Mouse (Mus musculus): ENCODE data around the gene Hba-a2. TPM values are rescaled to one million over a fixed set of nuclear protein-coding genes. Genes with fewer than 3 reads are reported as not detected.

Gene Hba-a2
- total and polyA plus RNA-seq, 2 experiments from 2014 or later = 789 to 1,191 TPM

GRCm38 (mm10) chr11:32303455-32303854 is 7.2 kb downstream of the Hba-a2 start:
- 85% methylated on average over 1 of the region's 1 CpGs for WGBS
- no peak for DNase-seq

GRCm38 (mm10) chr11:32307006-32307405 is 10.7 kb downstream of the Hba-a2 start:
- Histone ChIP-seq H3K9ac (no peak overlapping the region), H3K27ac (ENCODE audit: low read depth, low read length) (no peak overlapping the region), H3K4me3 (ENCODE audit: low read depth, low read length) (no peak overlapping the region), H3K9me3 (ENCODE audit: low read length) (no peaks in the 10 kb centered on the region), H3K4me2 (ENCODE audit: low read depth) (no peak overlapping the region), H3K27me3 (ENCODE audit: insufficient read depth, low read length) (no peaks in the 10 kb centered on the region), H3K4me1 (ENCODE audit: insufficient read depth) (peaks cover 7% of the 10 kb centered on the region; the same call in 1 of the 2 replicates), H3K36me3 (ENCODE audit: insufficient read depth) (no peaks in the 10 kb centered on the region)
- DNase-seq (no peak), ATAC-seq (no peak)
- no peak for TF ChIP-seq CTCF (IDR thresholded peaks at IDR 0.05; ENCODE audit: low read depth)
- WGBS = 64% methylated on average over 1 of the region's 1 CpGs

More at GRCm38 (mm10) chr11:32303455-32303854, 7.2 kb downstream of the Hba-a2 start:
- Histone ChIP-seq H3K4me2 (ENCODE audit: low read depth) (no peak overlapping the region), H3K9me3 (ENCODE audit: low read length) (no peaks in the 10 kb centered on the region), H3K4me3 (ENCODE audit: low read depth, low read length) (no peak overlapping the region), H3K27me3 (ENCODE audit: insufficient read depth, low read length) (no peaks in the 10 kb centered on the region), H3K36me3 (ENCODE audit: insufficient read depth) (no peaks in the 10 kb centered on the region), H3K9ac (no peak overlapping the region), H3K27ac (ENCODE audit: low read depth, low read length) (0 out of 2 replicates have a peak overlapping the region, but pooled peaks have one; percentile 15), H3K4me1 (ENCODE audit: insufficient read depth) (peaks cover 7% of the 10 kb centered on the region; the same call in 1 of the 2 replicates)
- TF ChIP-seq CTCF (IDR thresholded peaks at IDR 0.05; ENCODE audit: low read depth) = no peak
- no peak; the same call in 1 of the 2 replicates for ATAC-seq

GRCm38 (mm10) chr11:32309446-32309845 is 13.2 kb downstream of the Hba-a2 start:
- H3K27me3 ChIP-seq (ENCODE audit: insufficient read depth, low read length) = no peaks in the 10 kb centered on the region
- no peaks in the 10 kb centered on the region for H3K36me3 ChIP-seq (ENCODE audit: insufficient read depth)
- no peak overlapping the region for H3K9ac ChIP-seq
- no peak overlapping the region for H3K4me3 ChIP-seq (ENCODE audit: low read depth, low read length)
- no peak for ATAC-seq
- DNase-seq = no peak
- H3K9me3 ChIP-seq (ENCODE audit: low read length) = no peaks in the 10 kb centered on the region
- H3K27ac ChIP-seq (ENCODE audit: low read depth, low read length) = no peak overlapping the region
- 53% methylated on average over 4 of the region's 4 CpGs for WGBS
- TF ChIP-seq CTCF (IDR thresholded peaks at IDR 0.05; ENCODE audit: low read depth) = no peak
- H3K4me1 ChIP-seq (ENCODE audit: insufficient read depth) = no peaks in the 10 kb centered on the region
- H3K4me2 ChIP-seq (ENCODE audit: low read depth) = no peak overlapping the region

DNA sequence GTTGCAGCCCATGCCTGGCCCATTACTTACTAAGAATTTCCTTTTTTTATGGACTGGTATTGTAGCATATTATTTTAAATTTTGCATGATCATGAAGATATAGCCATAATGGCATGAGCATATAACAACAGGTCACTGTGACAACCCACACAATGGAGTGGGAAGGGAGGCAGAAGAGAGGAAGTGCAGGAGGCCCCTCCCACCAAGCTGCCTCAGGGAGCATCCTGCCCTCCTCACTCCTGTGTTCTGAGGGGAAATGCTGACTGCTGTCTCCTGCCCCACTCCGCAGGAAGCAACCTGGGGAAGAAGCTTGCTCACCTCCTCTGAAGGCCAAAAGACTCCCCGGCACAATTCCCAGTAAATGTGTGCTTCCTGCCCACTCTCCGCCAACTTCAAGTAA is 13.6 kb downstream of the Hba-a2 start:
- Histone ChIP-seq H3K36me3 (ENCODE audit: insufficient read depth) (no peaks in the 10 kb centered on the region), H3K27me3 (ENCODE audit: insufficient read depth, low read length) (no peaks in the 10 kb centered on the region), H3K9me3 (ENCODE audit: low read length) (no peaks in the 10 kb centered on the region), H3K4me2 (ENCODE audit: low read depth) (no peak overlapping the region), H3K4me1 (ENCODE audit: insufficient read depth) (no peaks in the 10 kb centered on the region), H3K27ac (ENCODE audit: low read depth, low read length) (no peak overlapping the region), H3K4me3 (ENCODE audit: low read depth, low read length) (no peak overlapping the region), H3K9ac (no peak overlapping the region)
- DNase-seq (no peak), ATAC-seq (no peak)
- no peak for TF ChIP-seq CTCF (IDR thresholded peaks at IDR 0.05; ENCODE audit: low read depth)
- WGBS = 72% methylated on average over 3 of the region's 3 CpGs

- no peak for TF ChIP-seq CTCF (IDR thresholded peaks at IDR 0.05; ENCODE audit: low read depth)
- 92% methylated on average over 3 of the region's 3 CpGs for WGBS
- no peaks in the 10 kb centered on the region for H3K36me3 ChIP-seq (ENCODE audit: insufficient read depth)
- no peaks in the 10 kb centered on the region for H3K27me3 ChIP-seq (ENCODE audit: insufficient read depth, low read length)
- no peaks in the 10 kb centered on the region for H3K4me1 ChIP-seq (ENCODE audit: insufficient read depth)
- H3K27ac ChIP-seq (ENCODE audit: low read depth, low read length) = no peak overlapping the region
- H3K9me3 ChIP-seq (ENCODE audit: low read length) = no peaks in the 10 kb centered on the region
- no peak overlapping the region for H3K9ac ChIP-seq
- no peak overlapping the region for H3K4me2 ChIP-seq (ENCODE audit: low read depth)
- ATAC-seq = no peak
- DNase-seq = no peak
- no peak overlapping the region for H3K4me3 ChIP-seq (ENCODE audit: low read depth, low read length)
Observed at GRCm38 (mm10) chr11:32316009-32316408, 19.7 kb downstream of the Hba-a2 start.

- Histone ChIP-seq H3K9ac (no peak overlapping the region), H3K4me1 (ENCODE audit: insufficient read depth) (no peaks in the 10 kb centered on the region), H3K27ac (ENCODE audit: low read depth, low read length) (no peak overlapping the region), H3K27me3 (ENCODE audit: insufficient read depth, low read length) (no peaks in the 10 kb centered on the region), H3K4me2 (ENCODE audit: low read depth) (no peak overlapping the region), H3K36me3 (ENCODE audit: insufficient read depth) (no peaks in the 10 kb centered on the region), H3K4me3 (ENCODE audit: low read depth, low read length) (no peak overlapping the region), H3K9me3 (ENCODE audit: low read length) (no peaks in the 10 kb centered on the region)
- DNase-seq (no peak), ATAC-seq (no peak)
- 63% methylated on average over 11 of the region's 11 CpGs for WGBS
- no peak for TF ChIP-seq CTCF (IDR thresholded peaks at IDR 0.05; ENCODE audit: low read depth)
Observed at GRCm38 (mm10) chr11:32320507-32321195, 24.4 kb downstream of the Hba-a2 start.

- no peak overlapping the region for H3K4me2 ChIP-seq (ENCODE audit: low read depth)
- H3K9ac ChIP-seq = no peak overlapping the region
- DNase-seq (peak; percentile 58), ATAC-seq (peak; percentile 66)
- H3K27me3 ChIP-seq (ENCODE audit: insufficient read depth, low read length) = no peaks in the 10 kb centered on the region
- TF ChIP-seq CTCF (IDR thresholded peaks at IDR 0.05; ENCODE audit: low read depth) = peak; percentile 79
- H3K4me3 ChIP-seq (ENCODE audit: low read depth, low read length) = no peak overlapping the region
- no peaks in the 10 kb centered on the region for H3K9me3 ChIP-seq (ENCODE audit: low read length)
- WGBS = 43% methylated on average over 8 of the region's 8 CpGs
- H3K27ac ChIP-seq (ENCODE audit: low read depth, low read length) = no peak overlapping the region
- no peaks in the 10 kb centered on the region for H3K36me3 ChIP-seq (ENCODE audit: insufficient read depth)
- no peaks in the 10 kb centered on the region for H3K4me1 ChIP-seq (ENCODE audit: insufficient read depth)
Observed at GRCm38 (mm10) chr11:32321196-32321565, 24.9 kb downstream of the Hba-a2 start.

Data from forebrain, postnatal 0 days (tissue).